Mouse (Mus musculus): ENCODE results near the gene Bend3. TPM values are rescaled to one million over a fixed set of nuclear protein-coding genes. Genes with fewer than 3 reads are reported as not detected.
"Not testable (repeated sequence)": the region's sequence is repeated elsewhere in the genome, so short reads cannot be mapped to it uniquely, and the experiment has no call there.

The Bend3 gene
- polyA plus RNA-seq, 1 experiment from 2014 or later, result 5.4 TPM

DNA sequence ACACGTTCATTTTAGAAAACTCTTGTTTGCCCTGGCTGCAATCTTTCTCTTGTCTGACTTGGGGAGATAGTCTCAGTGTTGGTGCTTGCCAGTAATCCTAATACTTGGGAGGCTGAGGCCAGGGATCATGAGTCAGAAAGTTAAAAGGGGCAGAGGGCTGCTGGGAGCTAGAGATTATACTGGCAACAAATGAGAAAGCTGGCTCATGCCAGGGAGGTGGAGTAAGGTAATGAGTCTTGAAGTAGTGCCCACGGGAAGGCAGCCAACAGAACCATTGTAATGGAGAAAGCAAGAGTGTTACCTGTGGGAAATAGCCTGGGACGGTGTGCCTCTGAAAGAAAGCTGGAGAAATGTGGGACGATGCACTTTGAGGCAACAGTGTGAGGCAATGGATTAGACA lies 39.2 kb downstream of the Bend3 start:
- H3K4me3 ChIP-seq, result no peak overlapping the region
- no peaks in the 10 kb centered on the region for H3K27me3 ChIP-seq (ENCODE audit: insufficient read depth, poor library complexity, severe bottlenecking)
- WGBS, result 61% methylated on average over 4 of the region's 4 CpGs
- H3K4me1 ChIP-seq, result peaks cover 8% of the 10 kb centered on the region; the same call in 1 of the 2 replicates
- DNase-seq (ENCODE audit: low spot score), result no peak
- peaks cover 14% of the 10 kb centered on the region for H3K36me3 ChIP-seq
- H3K9me3 ChIP-seq, result no peaks in the 10 kb centered on the region
- H3K27ac ChIP-seq, result no peak overlapping the region

DNA sequence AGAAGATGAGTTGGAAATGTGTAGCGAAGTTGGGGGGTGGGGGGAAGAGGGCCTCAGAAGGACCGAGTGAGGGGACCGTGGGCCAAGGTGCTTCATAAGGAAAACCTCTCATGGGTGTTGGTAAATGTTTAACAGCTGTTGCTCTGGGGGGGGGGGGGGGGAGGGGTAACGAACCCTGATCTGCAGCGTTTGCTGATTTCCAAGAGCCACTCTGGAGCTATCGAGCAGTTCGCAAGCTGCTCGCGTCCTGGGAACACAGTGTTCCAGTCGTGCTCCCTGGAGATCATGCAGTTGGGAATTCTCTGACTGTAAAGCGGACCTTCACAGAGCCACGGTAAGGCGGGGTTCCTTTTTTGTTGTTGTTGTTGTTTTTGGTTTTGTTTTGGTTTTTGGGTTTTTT lies 39.7 kb downstream of the Bend3 start:
- WGBS, result 75% methylated on average over 12 of the region's 13 CpGs
- Histone ChIP-seq H3K27me3 (ENCODE audit: insufficient read depth, poor library complexity, severe bottlenecking) (no peaks in the 10 kb centered on the region), H3K4me3 (no peak overlapping the region), H3K27ac (no peak overlapping the region), H3K4me1 (peaks cover 8% of the 10 kb centered on the region; the same call in 1 of the 2 replicates), H3K9me3 (no peaks in the 10 kb centered on the region), H3K36me3 (peaks cover 8% of the 10 kb centered on the region)
- DNase-seq (ENCODE audit: low spot score), result no peak

DNA sequence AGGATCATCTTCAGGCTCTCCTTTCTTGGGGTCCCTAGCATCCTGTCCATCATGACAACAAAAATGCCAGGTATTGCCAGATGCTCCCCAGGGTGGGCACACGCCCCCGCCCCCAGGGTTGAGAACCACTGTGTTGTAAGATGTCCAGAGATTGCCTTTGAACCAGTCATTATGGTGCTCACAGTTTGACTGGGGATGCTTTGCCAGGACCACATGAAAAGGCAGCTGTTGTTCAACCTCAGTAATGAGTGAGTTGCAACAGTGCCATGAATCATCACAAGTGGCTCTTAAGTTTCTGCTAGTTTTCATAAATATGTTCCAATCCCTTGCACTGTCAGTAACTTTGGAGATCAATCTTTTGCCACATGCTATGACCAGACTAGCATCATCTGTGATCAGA lies 41.3 kb downstream of the Bend3 start:
- Histone ChIP-seq H3K27ac (no peak overlapping the region), H3K4me1 (peaks cover 8% of the 10 kb centered on the region; the same call in 1 of the 2 replicates), H3K9me3 (no peaks in the 10 kb centered on the region), H3K4me3 (no peak overlapping the region), H3K27me3 (ENCODE audit: insufficient read depth, poor library complexity, severe bottlenecking) (no peaks in the 10 kb centered on the region), H3K36me3 (peaks cover 5% of the 10 kb centered on the region)
- no peak for DNase-seq (ENCODE audit: low spot score)
- 94% methylated on average over 2 of the region's 2 CpGs for WGBS

DNA sequence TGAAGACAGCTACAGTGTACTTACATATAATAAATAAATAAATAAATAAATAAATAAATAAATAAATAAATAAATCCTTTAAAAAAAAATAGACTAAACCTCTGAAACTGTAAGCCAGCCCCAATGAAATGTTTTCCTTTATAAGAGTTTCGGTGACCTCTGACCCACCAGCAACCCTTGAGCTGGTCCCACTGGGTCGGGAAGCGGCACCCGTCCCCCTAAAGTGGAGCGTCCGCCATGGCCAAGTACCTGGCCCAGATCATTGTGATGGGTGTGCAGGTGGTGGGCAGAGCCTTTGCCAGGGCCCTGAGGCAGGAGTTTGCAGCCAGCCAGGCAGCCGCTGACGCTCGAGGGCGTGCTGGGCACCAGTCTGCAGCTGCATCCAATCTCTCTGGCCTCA lies 45.3 kb downstream of the Bend3 start, which contains the start of gene Gm9803:
Gene Gm9803, plus strand, starts transcription at position 154 of the 400 bp plus-strand sequence.
- not testable (repeated sequence) for H3K4me3 ChIP-seq; DNase-seq (ENCODE audit: low spot score); H3K9me3 ChIP-seq; H3K27ac ChIP-seq; H3K27me3 ChIP-seq (ENCODE audit: insufficient read depth, poor library complexity, severe bottlenecking)
- 96% methylated on average over 10 of the region's 10 CpGs for WGBS
- H3K36me3 ChIP-seq, result peaks cover 39% of the 10 kb centered on the region
- peaks cover 14% of the 10 kb centered on the region for H3K4me1 ChIP-seq

DNA sequence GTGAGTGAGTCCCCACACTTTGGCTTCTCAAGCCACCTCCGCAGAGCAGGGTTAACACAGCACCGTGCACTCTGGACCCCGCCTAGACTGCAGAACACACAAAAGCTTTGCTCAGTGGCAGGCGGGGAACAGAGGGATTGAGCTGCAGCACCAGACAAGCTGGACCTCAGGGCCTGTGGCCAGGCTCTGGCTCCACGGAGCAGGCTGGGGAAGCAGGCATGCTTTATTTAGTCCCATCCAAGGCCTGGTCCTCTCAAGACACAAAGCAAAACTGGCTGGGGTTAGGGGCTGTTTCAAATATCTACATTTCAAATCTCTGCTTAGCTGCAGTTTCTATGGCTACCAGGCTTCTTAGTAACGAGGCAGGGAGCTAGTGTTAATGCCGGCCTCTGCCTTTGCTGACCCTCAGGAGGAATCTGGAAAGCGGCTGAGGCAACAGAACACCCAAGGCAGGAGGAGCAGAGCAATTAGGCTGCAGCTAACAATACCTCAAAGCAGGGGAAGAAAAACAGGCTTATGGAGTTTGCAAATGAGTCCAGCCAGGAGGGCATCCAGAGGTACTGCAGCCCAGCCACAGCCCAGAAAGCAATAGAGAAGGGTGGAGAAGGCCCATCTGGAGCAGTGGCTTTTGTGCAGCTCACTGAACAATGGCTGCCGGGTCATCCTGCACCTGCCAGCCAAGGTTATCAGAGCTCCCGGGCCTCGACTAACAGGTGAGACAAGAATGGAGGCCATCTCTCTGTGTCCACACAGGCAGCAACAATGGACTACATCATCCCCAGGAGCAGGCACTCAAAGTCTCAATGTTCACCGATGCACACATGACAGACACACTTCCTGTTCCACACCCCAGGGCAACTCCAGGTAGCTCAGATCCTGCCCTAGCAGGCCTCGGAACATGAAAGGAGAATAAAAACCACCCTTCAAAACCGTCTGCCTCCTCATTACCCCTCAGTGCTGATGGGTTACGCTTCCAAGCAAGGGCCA lies 48.9 kb downstream of the Bend3 start:
- WGBS, result 61% methylated on average over 15 of the region's 15 CpGs
- Histone ChIP-seq H3K27me3 (ENCODE audit: insufficient read depth, poor library complexity, severe bottlenecking) (no peaks in the 10 kb centered on the region), H3K4me3 (no peak overlapping the region), H3K27ac (no peak overlapping the region), H3K4me1 (peaks cover 14% of the 10 kb centered on the region), H3K9me3 (no peaks in the 10 kb centered on the region), H3K36me3 (peaks cover 74% of the 10 kb centered on the region)
- no peak for DNase-seq (ENCODE audit: low spot score)

DNA sequence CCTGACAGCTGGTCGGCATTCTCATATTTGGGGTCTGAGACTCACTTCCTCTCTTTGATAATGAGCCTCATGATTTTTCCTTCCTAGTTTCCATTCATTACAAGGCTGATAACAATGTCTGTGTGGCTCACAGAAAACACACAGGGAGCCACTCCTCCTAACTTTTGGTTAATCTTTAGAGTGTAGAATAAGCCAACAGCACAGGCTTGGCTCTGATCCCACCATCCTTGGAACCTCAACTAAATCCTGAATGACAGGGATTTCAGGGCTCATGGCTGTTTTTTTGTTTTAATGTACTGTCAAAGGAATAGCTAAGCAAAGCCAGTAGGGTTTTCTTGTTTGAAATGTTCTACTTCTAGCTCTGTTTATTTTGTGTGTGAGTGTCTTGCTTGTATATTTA lies 55.8 kb downstream of the Bend3 start:
- 68% methylated on average over 1 of the region's 1 CpGs for WGBS
- Histone ChIP-seq H3K9me3 (no peaks in the 10 kb centered on the region), H3K4me3 (no peak overlapping the region), H3K27ac (no peak overlapping the region), H3K36me3 (peaks cover 57% of the 10 kb centered on the region), H3K4me1 (peaks cover 13% of the 10 kb centered on the region), H3K27me3 (ENCODE audit: insufficient read depth, poor library complexity, severe bottlenecking) (no peaks in the 10 kb centered on the region)
- DNase-seq (ENCODE audit: low spot score), result no peak

DNA sequence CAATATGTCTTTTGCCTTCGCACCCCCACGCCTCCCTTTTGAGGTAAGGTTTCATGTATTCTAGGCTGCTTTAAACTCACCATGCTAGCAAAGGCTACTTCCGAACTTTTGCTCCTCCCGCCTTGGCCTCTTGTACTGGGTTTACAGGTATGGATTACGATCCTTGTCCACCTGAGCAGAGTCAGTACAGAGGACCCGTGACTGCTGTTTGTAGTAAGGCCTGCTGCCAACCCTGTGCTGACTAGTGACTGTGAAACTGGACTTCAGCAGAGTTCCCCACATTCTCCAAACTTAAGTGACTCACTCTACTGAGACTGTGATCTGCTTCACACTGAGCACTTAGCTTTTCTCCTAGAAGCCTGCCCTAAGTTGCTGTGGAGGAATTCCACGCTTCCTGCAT lies 59.0 kb downstream of the Bend3 start:
- WGBS, result 84% methylated on average over 7 of the region's 7 CpGs
- Histone ChIP-seq H3K4me3 (no peak overlapping the region), H3K4me1 (peaks cover 24% of the 10 kb centered on the region), H3K27ac (peak overlapping the region; percentile 36; the same call in 1 of the 2 replicates), H3K36me3 (peaks cover 26% of the 10 kb centered on the region), H3K9me3 (no peaks in the 10 kb centered on the region), H3K27me3 (ENCODE audit: insufficient read depth, poor library complexity, severe bottlenecking) (no peaks in the 10 kb centered on the region)
- no peak for DNase-seq (ENCODE audit: low spot score)

DNA sequence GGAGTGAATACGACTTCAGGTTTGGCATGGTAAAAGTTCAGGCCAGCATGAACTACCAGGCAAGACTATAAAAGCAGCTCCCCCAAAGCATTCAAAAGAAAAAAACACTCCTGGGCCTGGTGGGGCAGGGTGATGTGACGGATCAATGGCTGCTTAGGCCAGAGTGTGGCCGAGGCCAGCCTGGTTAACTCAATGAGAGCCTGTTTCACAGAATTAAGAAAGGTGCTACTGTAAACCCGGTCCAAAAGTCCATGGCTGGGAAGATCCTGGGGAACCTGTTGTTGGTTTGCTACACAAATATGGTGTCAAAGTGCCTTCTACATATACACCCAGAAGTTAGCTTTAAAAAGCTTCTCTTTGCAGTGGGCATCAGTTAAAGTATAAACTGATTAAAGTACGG lies 60.2 kb downstream of the Bend3 start:
- Histone ChIP-seq H3K27ac (no peak overlapping the region), H3K4me1 (peaks cover 24% of the 10 kb centered on the region), H3K4me3 (no peak overlapping the region), H3K27me3 (ENCODE audit: insufficient read depth, poor library complexity, severe bottlenecking) (no peaks in the 10 kb centered on the region), H3K36me3 (peaks cover 21% of the 10 kb centered on the region), H3K9me3 (no peaks in the 10 kb centered on the region)
- no peak for DNase-seq (ENCODE audit: low spot score)
- WGBS, result 91% methylated on average over 5 of the region's 5 CpGs

DNA sequence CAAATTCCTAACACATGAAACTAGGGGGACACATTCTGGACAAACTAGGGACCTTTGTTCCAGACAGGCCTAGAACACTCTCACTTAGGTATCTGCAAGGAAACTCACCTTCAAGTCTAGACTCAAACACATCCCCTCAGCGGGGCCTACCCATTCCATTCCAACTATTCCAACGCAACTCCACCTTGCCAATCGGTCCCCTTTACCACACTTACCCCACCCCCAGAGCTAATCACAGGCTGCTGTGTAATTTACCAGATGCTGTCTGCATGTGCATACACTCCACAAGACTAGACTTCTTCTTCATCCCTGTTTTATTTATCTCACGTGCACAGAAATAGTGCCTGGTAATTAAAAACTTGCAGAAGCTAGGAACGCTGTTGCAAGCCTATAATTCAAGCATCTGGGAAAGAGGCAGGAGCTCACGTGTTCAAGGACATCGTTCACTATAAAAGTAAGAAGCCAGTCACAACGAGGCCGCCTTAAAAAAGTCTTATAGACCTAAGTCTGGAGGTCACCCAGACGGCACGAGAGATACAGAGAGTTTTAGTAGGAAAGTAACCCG lies 61.2 kb downstream of the Bend3 start:
- Histone ChIP-seq H3K27ac (peak overlapping the region; percentile 95), H3K4me1 (peaks cover 24% of the 10 kb centered on the region), H3K4me3 (peak overlapping the region; percentile 92), H3K9me3 (no peaks in the 10 kb centered on the region), H3K36me3 (peaks cover 21% of the 10 kb centered on the region), H3K27me3 (ENCODE audit: insufficient read depth, poor library complexity, severe bottlenecking) (no peaks in the 10 kb centered on the region)
- WGBS, result 17% methylated on average over 12 of the region's 12 CpGs
- no peak for DNase-seq (ENCODE audit: low spot score)

DNA sequence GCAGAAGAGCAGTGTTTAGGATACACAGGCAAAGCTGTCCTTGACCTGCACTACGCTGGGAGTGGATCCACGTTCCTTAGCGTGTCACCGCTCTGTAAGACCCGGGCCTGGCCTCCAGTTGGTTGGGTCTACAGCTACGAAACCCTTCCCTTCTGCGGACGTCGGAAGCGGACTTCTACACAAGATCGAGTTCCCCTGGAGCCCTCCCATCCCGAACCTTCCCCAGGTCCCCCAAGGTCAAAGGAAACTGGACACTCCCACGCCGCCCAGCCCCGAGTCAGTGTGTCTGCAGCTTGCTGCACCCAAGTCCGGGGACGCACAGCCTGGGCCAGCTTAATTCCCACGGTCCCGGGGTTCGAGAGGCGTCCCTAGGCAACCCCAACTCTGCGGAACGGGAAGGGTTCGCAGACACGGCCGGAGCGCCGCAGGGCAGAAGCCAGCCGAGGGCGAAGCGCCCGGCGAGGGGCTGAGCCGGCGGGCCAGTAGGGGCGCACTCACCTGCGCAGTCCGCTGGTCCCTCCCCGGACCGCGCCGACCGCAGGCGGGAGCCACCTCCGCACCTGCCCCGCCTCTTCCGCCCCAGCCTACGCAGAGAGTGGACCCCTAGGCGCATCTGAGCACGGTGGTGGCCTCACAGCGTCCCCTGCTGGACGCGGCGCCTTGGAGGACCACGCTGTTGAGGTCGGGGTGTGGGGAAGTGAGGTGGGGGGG lies 62.0 kb downstream of the Bend3 start, which contains the start of gene 1700021F05Rik:
Gene 1700021F05Rik, minus strand, starts transcription at position 553 of the 711 bp plus-strand sequence.
- Histone ChIP-seq H3K27me3 (ENCODE audit: insufficient read depth, poor library complexity, severe bottlenecking) (no peaks in the 10 kb centered on the region), H3K4me1 (peaks cover 24% of the 10 kb centered on the region), H3K4me3 (peak within 1 kb of the TSS; percentile 92), H3K27ac (peak within 1 kb of the TSS; percentile 95), H3K36me3 (peaks cover 14% of the 10 kb centered on the region), H3K9me3 (no peaks in the 10 kb centered on the region)
- peak; percentile 96 for DNase-seq (ENCODE audit: low spot score)
- WGBS, result under 1% methylated on average over 49 of the region's 56 CpGs

DNA sequence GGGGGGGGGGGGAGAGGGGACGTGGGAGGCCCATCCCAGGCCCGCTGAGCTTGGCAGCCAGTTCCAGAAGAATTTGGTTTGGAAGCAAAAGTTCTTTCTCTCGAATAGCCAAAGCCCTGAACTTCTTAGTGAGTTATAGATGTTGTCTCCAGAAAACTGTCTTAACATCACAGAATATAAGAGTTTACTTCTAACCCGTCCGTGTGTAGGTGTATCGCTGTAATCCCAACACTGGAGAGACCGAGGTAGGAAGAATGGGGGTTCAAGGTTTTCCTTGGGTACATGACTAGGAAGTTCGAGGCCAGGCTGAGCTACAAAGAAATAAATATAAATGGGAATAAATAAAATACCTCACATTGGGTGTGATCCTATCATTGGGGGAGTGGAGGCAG lies 62.5 kb downstream of the Bend3 start:
- Histone ChIP-seq H3K36me3 (peaks cover 9% of the 10 kb centered on the region), H3K27me3 (ENCODE audit: insufficient read depth, poor library complexity, severe bottlenecking) (no peaks in the 10 kb centered on the region), H3K4me3 (peak overlapping the region; percentile 92), H3K4me1 (peaks cover 24% of the 10 kb centered on the region), H3K9me3 (no peaks in the 10 kb centered on the region), H3K27ac (peak overlapping the region; percentile 95)
- DNase-seq (ENCODE audit: low spot score), result no peak
- WGBS, result 38% methylated on average over 8 of the region's 8 CpGs

DNA sequence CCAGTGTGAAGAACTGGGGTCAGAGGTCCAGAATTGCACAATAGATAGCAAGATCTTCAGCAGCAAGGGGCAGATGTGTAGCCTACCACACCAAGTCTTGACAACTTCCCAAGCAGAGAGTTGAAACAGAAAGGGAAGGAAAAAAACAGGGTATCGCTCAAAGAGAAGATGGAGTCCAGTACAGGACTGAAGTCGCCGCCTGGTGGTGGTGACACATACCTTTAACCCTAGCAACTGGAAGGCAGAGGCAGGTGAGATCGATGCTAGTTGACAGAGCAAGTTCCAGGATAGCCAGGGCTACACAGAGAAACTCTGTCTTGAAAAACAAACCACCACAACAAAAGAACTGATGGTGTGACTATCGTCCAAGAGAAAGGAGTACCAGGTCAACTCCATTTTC lies 70.8 kb downstream of the Bend3 start:
- 56% methylated on average over 5 of the region's 5 CpGs for WGBS
- Histone ChIP-seq H3K36me3 (no peaks in the 10 kb centered on the region), H3K4me1 (no peaks in the 10 kb centered on the region), H3K4me3 (no peak overlapping the region), H3K27me3 (ENCODE audit: insufficient read depth, poor library complexity, severe bottlenecking) (no peaks in the 10 kb centered on the region), H3K9me3 (no peaks in the 10 kb centered on the region), H3K27ac (no peak overlapping the region)
- no peak for DNase-seq (ENCODE audit: low spot score)

DNA sequence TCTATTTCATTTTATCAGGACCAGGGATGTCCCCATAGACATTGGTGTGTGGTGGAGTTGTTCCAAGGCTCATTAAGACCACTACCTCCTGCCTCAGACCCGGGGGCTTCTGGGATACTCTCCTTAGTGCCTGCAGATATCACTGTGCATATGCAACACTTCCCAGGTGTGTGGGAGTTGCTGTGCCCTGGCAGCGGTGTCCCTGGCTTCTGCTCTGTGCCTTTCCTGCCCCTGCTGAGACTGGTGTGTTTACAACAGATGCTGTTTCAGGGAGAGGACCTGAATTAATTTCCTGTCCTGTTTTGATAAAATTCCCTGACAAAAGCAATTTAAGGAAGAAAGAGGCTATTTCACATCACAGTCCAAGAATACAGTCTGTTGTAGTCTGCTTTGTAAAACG lies 72.3 kb downstream of the Bend3 start:
- H3K4me3 ChIP-seq, result no peak overlapping the region
- H3K27ac ChIP-seq, result no peak overlapping the region
- H3K4me1 ChIP-seq, result no peaks in the 10 kb centered on the region
- H3K27me3 ChIP-seq (ENCODE audit: insufficient read depth, poor library complexity, severe bottlenecking), result no peaks in the 10 kb centered on the region
- H3K36me3 ChIP-seq, result no peaks in the 10 kb centered on the region
- DNase-seq (ENCODE audit: low spot score), result no peak
- WGBS, result 23% methylated on average over 3 of the region's 3 CpGs
- no peaks in the 10 kb centered on the region for H3K9me3 ChIP-seq
